Mouse (Mus musculus) gastrocnemius, postnatal 4 days (tissue): ENCODE measurements around the gene Atg16l1. TPM values are rescaled to one million over a fixed set of nuclear protein-coding genes. Genes with fewer than 3 reads are reported as not detected.
"Not testable (repeated sequence)": the region's sequence is repeated elsewhere in the genome, so short reads cannot be mapped to it uniquely, and the experiment has no call there.

ENCODE experiments used
- DNase-seq, 2 experiments: peaks; one replicate each; pipeline ENCODE4 v3.0.0; 2021 to 2022; ENCODE audit warnings: low spot score in 2 of 2, mixed read lengths in 2 of 2
- total RNA-seq, 2 experiments: library from RNA; stranded (reverse); gene quantifications; 2 replicates each; pipeline ENCODE4 v1.2.3; 2021

Atg16l1 gene
- total RNA-seq, 2 experiments from 2014 or later: 22.4 to 24.1 TPM

GRCm38 (mm10) chr1:87770486-87770885 is 14.8 kb downstream of the Atg16l1 start:
- no peak for DNase-seq

- DNase-seq: no peak
Observed at GRCm38 (mm10) chr1:87771724-87772123, 16.1 kb downstream of the Atg16l1 start.

GRCm38 (mm10) chr1:87773336-87773735 is 17.7 kb downstream of the Atg16l1 start:
- DNase-seq: no peak

GRCm38 (mm10) chr1:87774845-87775244 is 19.2 kb downstream of the Atg16l1 start:
- no peak for DNase-seq

- DNase-seq: no peak
Observed at GRCm38 (mm10) chr1:87779204-87779785, 23.6 kb downstream of the Atg16l1 start.

GRCm38 (mm10) chr1:87785703-87786102 is 30.0 kb downstream of the Atg16l1 start:
- DNase-seq: peak in 1 of 2 experiments; percentile 14

GRCm38 (mm10) chr1:87786251-87786650 is 30.6 kb downstream of the Atg16l1 start:
- DNase-seq: peak in 1 of 2 experiments; percentile 75

GRCm38 (mm10) chr1:87789665-87790064 is 34.0 kb downstream of the Atg16l1 start:
- DNase-seq: no peak

- no peak for DNase-seq
Observed at GRCm38 (mm10) chr1:87792438-87793137, 36.9 kb downstream of the Atg16l1 start.

- DNase-seq: no peak
Observed at GRCm38 (mm10) chr1:87793138-87793449, 37.4 kb downstream of the Atg16l1 start.

- no peak for DNase-seq
Observed at GRCm38 (mm10) chr1:87797702-87798101, 42.0 kb downstream of the Atg16l1 start.

- DNase-seq: no peak
Observed at GRCm38 (mm10) chr1:87798306-87798705, 42.6 kb downstream of the Atg16l1 start.

GRCm38 (mm10) chr1:87803576-87803975 is 47.9 kb downstream of the Atg16l1 start, which contains the start of gene Sag:
Gene Sag, plus strand, starts transcription at chr1:87803680.
- DNase-seq: no peak

- DNase-seq: no peak
Observed at GRCm38 (mm10) chr1:87807751-87808150, 52.1 kb downstream of the Atg16l1 start.

GRCm38 (mm10) chr1:87811391-87811790 is 55.7 kb downstream of the Atg16l1 start:
- no peak for DNase-seq

GRCm38 (mm10) chr1:87812061-87812460 is 56.4 kb downstream of the Atg16l1 start:
- no peak for DNase-seq

GRCm38 (mm10) chr1:87813155-87813554 is 57.5 kb downstream of the Atg16l1 start:
- no peak for DNase-seq

- DNase-seq: no peak
Observed at GRCm38 (mm10) chr1:87813681-87814080, 58.0 kb downstream of the Atg16l1 start.

- DNase-seq: no peak
Observed at GRCm38 (mm10) chr1:87824420-87824995, 68.8 kb downstream of the Atg16l1 start.

- no peak for DNase-seq
Observed at GRCm38 (mm10) chr1:87825281-87825680, 69.6 kb downstream of the Atg16l1 start.

- DNase-seq: no peak
Observed at GRCm38 (mm10) chr1:87825991-87826390, 70.3 kb downstream of the Atg16l1 start.

- DNase-seq: no peak
Observed at GRCm38 (mm10) chr1:87826474-87826873, 70.8 kb downstream of the Atg16l1 start.

GRCm38 (mm10) chr1:87827476-87827875 is 71.8 kb downstream of the Atg16l1 start:
- DNase-seq: not testable (repeated sequence)
